Mouse (Mus musculus): ENCODE results near the gene Gm20479.
A peak's percentile ranks its signal among the peaks of the same experiment; 100 is the strongest.

Gm20479 gene

DNA sequence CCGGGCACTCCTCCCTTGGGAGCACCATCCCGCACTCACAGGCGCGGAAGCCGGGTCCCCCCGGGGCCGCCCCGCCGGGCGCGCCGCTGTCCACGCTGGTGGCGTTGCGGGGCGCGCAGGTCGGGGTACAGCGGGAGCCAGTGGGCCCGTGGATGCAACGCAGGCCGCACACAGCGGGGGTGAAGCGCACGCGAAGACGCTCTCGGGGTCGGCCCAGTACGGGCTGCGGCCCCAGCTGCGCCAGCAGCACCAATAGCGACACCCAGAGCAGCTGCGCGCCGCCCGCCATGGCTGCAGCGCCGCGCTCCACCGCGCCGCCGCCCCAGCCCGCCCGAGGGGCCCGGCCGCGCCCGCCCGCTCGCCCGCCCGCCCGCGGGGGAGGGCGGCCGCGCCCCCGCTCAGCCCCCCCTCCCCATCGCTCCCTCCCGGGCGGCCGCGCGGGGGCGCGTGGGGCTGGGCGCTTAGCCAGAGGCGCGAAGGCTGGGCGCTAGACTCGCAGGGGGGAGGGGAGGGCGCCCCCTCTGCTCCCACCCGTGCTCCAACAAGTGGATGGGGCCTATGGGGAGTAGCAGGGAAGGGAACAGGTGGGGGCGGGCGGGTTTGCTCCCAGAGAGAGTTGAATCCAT lies 23.8 kb downstream of the Gm20479 start:
- peak; percentile 59 to 66 for DNase-seq

DNA sequence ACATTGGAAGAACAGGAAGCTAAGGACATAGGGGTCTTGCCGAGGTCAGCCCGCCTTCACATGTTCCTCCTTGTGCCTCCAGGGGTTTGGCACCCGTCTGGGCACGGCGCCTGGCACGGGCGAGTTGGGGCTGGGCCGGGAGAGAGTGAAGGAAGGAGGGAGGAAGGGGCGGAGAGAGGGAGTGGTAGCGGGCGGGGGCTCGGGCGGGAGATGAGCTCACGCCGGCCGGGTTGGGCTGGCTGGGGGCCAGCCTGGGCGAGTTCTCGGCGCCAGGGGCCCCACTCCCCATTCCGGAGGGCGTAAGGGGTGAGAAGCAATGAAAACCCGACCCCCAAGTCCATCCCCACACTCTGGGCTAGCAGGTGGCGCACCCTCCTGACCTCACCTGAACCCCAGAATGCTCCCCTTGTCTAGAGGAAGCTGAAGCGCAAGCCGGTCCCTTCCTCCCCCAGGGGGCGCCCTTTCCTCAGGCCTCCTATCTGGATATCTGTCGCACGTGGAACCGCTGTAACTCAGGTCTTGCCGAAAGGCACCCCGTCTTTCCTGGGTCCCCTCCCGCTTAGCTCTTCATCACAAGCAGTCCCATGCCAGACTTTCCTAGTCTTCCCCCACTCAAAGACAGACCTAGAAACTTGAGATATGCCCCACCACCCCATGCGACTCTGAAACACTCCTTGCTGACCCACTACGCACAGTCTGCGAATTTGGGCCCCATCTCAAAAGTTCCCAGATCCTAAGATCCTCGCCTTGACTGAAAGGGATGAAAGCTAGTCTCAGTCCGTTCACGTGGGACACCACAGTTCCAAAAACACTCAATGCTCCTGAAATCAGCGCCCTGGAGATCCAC lies 24.6 kb downstream of the Gm20479 start:
- peak; percentile 95 to 96 for DNase-seq

DNA sequence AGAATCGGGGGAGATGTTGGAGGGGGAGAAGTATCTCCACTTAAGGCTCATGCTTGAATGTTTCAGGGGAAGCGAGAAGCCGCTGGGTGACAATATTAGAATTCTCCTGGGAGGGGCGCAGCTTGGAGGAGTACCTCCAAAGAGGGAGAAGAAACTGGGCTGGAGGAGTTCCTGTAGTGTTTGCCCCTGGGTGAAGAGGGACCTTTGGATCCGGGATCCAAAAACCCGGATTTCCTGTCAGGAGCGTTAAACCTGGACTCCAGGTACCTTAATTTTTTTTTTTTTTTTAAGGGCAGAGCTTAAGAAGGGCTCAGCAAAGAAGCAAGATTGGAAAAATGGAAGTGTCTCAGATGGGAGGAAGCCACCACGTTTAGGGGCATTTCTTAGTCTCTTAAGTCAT lies 25.4 kb downstream of the Gm20479 start:
- peak in 1 of 2 experiments; percentile 50 for DNase-seq

DNA sequence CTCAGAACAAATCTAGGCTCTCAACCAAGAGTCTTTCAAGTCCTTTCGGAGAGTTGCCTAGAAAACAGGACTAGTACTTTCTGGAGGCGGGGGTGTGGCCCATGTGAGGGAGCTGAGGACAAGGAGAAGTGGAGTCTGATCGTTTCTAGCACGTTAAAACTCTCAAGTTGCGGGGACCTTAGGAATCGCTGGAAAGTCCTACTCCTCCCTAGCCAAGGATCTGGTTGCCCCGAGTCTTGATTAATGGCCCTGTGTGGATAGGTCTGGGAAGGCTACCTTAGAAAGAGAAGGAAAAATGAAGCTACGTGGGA lies 25.7 kb downstream of the Gm20479 start:
- peak; percentile 59 to 74 for DNase-seq

DNA sequence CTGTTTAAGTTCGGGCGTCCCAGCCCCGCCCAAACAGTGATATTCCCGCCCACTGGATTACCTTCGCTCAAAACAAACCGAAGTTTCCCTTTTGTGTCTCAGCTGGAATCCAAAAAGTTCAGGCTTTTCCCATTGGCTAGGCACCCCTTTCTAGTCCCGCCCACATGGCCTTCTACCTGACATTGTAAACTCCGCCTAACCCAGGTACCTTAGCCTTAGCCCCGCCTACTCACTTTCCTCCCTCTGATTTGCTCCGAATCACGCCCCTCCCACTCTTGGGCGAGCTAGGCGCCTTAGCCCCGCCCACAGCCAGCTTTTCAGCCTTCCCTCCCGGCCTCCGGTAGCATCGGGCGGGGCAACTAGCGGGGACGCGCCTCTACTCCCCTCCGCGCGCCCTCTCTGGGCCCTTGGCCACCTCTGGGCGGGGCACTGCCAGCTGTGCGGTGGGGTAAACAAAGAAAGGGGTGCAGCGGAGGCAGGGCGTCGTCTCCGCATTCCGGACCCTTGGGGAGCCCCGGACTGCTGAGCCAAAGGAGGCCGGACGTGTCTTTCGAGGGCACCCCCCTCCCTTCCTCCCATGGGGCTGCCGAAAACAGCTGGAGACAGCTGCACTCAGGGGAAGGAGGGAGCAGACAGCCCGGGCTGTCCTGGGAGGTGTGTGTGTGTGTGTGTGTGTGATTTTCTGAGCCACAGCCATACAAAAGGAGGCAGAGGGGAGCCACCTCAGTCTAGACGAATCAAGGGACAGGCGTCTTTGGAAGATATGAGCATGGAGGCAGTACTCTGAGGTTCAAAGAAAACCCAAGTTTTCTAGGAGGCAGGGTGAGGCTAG lies 26.3 kb downstream of the Gm20479 start:
- peak; percentile 96 to 98 for DNase-seq

DNA sequence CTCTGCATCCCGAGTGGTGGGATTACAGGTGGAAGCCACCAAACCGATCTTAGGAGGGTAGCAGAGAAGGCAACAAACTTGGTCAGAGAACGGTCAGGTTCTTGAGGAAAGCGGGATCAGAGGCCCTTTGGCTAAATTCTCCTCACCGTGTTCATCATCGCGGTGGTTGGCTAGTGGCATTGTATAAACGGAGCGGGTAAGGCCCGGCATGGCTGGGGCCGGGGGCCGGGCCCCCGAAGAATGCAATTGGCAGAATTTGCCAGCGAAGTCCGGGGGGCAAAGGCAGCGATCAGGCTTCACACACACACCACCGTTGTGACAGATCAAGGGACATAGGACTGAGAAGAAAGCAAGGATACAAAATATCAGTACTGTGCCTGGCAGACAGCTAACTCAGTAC lies 27.2 kb downstream of the Gm20479 start:
- no peak for DNase-seq

DNA sequence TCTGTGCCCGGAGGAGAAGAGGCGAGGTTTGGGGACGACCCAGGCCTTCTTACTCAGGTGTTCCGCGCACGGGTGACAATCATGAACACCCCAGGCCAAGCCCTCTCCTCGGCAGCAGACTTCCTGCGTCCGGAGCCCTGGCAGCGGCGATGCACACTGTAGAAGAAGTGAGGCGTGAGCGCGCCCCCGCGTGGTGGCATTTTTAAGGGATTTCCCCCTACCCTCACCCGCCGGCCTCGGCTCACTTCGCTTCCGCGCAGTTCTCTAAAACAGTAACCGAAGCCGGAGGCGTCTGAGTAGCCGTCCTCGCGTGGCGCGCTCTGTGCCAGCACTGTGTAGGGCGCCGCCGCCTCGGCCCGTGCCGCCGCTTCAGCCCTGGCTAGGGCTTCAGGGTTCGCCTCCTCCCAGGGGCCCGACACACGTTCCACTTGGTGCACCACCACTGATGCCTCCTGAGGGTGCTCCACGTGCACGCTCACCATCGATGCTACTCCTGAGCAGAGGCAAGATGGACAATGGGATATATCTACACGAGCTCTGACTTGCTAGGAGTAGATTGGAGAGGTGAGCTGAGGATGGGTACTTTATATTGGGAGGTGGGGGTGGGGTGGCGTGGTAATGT lies 27.8 kb downstream of the Gm20479 start:
- DNase-seq, result peak; percentile 95

DNA sequence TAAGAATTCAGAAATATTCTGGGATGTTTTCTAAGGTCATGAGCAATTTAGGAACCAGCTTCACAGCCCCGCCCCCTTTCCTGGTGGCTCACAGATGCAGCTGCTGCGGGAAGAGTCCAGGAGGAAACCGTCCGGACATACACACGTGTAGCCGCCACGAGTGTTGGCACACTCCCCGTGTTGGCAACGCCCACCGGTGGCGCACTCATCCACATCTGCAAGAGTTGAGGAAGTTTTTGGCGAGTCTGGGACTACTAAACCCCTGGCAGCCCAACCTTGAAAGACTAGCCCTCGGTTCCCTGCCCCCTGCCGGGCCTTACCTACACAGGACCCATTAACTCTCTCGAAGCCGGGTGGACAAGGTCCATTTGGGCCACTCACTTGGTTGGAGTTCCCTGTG lies 28.6 kb downstream of the Gm20479 start:
- DNase-seq, result peak; percentile 44 to 63

DNA sequence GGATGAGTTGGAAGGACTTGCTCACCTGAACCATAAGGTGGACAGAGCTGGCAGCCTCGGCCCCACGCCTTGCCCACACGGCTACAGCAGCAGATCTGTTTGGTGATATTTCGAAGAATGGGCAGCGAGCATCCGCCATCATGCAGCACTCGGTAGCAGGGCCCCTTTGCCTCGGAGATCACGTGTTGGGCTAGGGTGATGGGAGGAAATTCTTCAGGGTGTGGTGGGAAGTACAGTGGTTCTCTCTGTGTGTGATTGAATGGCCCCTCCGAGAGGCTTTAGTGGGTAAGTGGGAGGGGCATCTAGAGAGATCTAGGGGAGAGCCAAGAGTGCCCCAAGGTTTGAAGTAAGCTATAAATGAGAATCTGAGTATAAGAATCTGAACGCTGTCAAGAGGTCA lies 29.1 kb downstream of the Gm20479 start:
- DNase-seq, result no peak

DNA sequence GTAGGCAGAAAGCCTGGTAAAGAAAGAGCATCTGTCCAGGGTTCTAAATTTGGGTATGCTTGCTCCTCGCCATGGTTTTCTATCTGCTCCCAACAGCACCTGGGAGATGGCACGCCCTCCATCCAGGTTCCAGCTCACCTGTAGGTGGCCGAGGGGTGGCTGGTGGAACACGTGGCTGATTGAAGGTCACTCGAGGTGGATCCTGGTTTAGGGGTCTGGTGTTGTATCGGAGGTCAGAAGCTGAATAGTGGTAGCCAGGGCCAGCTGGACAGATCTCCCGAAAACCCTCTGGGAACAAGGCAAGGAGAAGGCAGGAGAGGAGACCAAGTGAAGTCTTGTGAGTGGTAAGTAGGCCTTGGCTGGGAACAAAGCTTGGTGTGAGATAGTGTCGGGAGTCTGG lies 29.7 kb downstream of the Gm20479 start:
- no peak for DNase-seq

DNA sequence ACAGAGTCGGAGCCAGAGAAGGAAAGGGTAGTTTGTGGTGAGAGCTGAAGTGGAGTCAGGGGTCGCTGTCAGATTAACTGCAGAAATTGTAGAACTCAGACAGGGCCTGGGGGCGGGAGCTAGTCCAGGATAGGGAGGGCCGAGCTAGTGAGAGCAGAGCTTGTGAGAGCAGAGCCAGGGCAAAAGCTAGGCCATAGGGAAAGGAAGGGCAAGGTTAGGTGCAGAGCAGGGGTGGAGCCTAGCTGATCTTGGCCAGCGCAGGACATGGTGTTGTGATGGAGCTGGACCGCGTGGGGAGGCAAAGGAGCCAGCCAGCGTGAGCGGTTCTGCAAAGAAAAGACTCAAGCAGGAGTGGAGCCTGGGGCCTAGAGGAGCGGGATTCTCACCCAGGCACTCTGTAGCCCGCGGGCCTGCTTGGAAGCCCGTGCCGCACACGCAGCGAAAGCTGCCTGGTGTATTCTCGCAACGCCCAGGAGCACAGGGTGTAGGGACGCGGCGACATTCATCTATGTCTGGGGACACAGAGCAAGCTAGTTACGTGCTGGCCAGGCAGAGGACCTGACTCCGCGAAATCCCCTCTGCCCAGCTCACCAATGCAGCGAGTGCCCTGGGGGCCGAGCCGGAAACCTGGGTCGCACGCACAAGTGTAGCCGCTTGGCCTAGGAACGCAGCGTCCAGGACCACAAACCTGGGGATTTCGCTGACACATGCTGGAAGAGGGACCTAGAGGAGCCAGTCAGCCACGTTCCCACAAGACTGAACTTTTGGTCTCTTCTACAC lies 30.9 kb downstream of the Gm20479 start:
- peak; percentile 58 to 76 for DNase-seq

DNA sequence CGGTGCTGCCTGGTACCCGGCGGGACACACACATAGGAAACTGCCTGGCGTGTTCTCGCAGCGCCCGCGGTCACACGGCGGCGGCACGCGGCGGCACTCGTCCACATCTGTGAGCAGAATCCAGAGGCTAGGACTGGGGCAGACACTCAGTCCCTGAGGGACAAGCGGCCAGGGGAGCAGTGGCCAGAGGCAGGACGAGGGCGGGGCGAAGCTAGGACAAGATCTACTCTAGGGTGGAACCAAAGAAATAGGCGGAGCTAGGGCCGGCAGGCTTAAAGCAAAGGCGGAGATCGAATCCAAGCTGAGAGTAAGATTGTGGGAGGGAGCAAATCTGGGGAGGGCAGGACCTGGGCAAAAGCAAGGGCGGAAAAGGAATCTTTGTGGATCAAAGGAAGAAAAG lies 31.5 kb downstream of the Gm20479 start:
- DNase-seq, result peak; percentile 84 to 89

DNA sequence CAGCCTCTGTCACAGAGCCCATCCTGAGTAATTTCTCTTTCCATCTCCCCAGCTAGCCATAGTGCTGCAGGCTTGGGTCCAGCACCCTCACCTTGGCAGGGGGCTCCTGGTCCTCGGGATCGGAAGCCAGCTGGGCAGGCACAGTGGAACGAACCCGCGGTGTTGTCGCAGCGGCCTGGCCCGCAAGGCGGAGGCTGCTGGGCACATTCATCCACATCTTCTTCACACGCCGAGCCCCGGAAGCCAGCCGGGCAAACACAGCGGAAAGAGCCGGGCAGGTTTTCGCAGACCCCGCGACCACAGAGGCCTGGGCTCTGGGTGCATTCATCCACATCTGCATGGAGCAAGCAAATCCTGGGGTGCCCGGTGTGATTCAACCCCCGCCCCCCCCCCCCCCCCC lies 32.3 kb downstream of the Gm20479 start:
- no peak for DNase-seq

DNA sequence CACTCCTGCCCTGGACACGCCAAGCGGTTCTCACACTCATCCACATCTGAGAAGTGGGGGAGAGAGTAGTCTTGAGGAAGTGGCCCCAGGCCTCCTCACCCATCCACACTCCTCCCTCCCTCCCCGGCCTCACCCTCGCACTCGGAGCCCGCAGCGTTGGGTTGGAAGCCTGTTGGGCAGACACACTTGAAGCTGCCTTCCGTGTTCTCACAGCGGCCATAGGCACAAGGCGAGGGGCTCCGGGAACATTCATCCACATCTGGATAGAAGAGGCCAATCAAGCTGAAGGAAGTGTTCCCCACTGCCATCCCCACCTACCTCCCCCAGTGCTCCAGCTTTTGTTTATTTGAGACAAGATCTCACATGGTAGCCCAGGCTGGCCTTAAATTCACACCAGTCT lies 33.1 kb downstream of the Gm20479 start:
- no peak for DNase-seq

DNA sequence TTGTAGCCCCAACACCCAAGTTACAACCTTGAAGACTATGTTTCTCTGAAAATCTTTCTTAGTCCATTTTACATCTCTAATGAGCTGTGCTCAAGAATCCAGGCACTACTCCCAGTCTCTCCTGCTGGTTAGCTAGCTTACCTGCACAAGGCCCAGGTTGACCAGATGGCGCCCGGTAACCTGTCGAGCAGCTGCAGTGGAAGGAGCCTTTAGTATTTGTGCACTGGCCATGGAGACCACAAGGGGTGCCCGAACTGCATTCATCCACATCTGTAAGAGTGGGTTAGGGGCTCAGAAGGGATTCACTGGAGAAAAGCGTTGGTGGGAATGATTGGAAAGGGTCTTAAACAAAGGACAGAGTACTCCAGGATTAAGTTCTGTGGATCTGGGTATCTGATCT lies 34.2 kb downstream of the Gm20479 start:
- DNase-seq, result no peak

DNA sequence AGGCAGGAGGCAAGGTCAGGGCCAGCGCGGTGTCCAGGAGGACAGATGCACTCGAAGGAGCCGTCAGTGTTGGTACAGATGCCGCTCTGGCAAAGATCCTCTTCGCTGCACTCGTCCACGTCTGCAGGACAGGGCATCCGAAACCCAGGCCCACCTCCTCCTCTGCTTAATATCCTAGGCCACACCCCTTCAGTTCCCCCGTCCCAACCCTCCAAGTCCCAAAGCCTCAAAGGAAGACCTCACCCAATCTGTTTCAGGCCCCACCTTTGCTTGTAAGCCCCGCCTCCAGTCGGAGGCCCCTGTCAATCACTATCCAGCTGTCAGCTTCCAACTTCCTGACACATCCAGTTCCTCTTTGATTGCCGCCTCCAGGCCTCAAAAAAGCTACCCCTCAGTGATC lies 34.9 kb downstream of the Gm20479 start:
- no peak for DNase-seq

DNA sequence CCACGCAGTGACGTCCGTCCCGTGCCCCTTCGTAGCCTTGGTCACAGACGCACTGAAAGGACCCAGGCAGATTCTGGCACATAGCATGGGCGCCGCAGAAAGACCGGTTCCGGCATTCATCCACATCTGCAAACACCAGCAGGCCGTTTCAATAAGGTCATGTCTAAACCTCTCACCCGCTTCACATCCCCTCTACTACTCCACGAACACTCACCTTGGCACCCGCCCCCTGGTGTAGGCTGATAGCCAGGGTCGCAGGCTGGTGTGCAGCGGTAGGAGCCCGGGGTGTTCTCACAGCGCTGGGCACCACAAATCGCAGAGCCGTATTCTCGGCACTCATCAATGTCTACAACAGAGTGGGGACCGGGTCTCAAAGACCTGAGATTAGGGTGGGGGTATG lies 37.8 kb downstream of the Gm20479 start:
- no peak for DNase-seq

DNA sequence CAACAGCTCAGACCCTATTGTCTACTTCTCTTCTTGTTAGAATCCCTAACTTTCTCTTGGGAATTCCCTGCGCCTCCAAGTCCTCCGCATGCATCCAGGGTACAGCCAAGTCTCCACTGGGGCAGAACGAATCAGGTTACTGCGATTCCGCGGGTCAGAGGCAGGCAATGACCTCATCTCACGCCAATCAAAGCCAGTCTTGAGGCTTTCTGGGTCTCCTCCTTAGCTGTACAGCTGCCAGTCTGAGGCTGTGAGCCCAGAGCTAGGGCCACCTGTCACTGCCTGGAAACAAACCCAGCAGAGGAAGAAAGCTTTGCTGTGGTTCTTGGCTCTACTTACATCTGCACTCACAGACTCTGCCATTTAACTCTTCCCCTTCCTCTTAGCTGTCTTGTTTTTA lies 41.3 kb downstream of the Gm20479 start:
- DNase-seq, result peak; percentile 33 to 57

DNA sequence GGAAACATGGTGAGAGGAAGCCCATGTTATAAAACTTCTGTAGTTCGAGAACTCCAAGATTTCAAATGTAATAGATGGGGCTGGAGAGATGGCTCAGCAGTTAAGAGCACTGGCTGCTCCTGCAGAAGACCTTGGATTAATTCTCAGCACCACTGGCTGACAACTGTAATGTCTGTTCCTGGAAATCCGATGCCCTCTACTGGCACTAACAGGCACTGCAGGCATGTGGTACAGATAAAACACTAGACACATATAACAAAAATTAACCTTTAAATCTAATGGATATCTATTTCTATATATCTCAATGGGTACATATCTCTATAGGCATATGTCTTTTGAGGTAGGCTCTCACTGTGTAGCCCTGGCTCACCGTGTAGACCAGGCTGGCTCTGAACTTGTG lies 42.8 kb downstream of the Gm20479 start:
- no peak for DNase-seq

DNA sequence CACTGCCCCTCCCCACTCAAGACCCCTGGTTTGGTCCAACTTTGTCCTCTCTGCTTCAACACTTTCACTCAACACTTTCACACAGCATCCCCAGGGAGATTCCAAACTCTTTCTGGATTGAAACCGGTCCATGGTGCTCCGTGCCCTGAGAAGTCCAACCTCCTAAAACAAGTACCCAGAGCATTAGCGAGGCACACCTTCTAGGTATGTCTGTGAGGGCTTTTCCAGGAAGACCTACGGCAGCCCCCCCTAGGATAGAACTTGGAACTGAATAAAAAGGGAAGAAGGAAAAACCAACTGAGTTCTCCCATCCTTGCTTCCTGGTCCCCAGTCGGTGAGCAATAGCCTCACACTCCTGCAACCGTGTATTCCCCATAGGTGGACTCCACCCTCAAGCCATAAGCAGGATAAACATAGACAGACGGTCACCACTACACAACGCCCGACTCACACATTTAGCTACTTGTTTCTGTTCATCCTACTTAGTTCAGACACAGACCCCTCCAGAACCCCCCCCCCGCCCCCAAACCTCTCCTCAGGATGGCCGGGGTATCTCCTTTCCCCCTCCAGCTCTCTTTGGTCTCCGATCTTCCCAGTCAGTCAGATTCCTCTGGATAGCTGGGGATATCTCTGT lies 45.5 kb downstream of the Gm20479 start:
- no peak for DNase-seq

DNA sequence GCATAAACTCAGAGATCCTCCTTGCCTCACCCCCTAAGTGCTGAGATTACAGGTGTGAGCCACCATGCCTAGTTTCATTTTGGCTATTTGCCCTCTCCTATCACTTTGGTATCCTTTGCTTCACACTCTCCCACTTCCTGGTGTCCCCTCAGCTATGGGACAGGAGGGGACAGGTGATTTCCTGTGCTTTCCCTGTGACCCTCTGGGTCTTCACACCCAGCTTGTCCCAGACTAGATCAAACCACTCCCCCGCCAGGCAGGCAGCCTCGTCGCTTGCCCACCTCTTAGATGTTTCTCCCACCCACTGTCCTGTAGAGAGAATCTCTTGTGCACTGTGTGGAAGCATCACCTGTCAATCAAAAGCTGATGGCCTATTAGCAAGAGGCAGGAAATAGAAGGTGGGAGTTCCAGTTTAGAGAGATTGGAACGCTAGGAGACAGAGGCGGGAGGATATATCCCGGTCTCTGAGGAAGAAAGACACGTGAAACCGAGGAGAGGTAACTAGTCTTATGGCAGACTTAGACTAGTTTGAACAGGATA lies 46.2 kb downstream of the Gm20479 start:
- DNase-seq, result no peak

DNA sequence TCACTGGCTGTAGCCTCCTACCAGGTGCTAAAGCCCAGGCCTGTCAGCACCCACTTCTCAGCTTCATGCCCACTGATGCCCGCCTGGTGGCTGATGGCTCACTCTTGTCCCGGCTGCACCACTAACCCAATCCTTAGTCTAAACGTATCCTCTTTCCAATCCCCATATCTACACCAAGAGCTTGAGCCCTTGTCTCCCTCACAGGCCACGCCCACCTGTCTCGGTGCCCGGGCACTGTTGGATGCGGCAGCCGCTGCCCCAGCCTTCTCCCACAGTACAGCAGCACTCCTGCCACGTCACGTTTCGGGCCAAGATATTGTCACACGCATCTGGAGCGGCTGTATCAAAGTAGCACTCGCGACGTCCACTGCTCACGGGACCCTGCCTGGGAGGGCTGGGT lies 46.9 kb downstream of the Gm20479 start:
- peak; percentile 70 to 77 for DNase-seq
